8 mouse cellular contexts compared by ENCODE assay signal in the genomic region with DNA sequence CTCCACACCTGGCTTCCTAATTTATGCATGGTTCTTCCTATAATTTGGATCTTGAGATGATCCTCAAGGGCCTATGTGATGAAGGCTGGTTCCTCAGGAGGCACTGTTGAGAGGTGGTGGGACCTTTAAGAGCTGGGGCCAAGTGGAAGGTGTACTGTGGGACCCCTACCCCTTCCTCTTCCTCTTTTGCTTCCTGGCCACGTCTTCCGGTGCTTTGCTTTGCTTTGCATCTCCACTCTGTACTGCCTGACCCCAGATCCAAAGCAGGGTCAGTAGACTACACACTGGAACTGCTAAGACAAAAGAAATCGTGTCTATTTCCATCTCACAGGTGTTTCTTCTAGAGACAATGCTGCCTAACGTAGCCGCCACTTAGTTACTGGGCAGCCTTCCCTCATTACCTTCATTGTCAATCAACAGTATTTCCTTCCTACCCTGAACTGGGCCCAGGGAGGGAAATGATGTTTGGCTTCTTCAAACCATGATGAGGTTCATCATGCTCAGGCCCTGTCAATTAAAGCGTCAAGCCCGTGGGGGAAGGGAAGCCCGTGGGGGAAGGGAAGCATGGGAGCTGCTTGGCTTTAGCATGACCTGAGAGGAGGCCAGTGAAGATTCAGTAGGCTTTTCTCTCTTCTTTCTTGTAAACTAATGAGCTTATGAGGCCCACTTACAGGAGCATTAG. TPM values are rescaled to one million over a fixed set of nuclear protein-coding genes. Genes with fewer than 3 reads are reported as not detected.
DNase-seq lines count a peak whose midpoint lies in the region; ATAC-seq and TF ChIP-seq lines count a peak whose summit lies in the region.

No protein-coding gene starts in this region.

- no peak overlapping the region for H3K4me3 ChIP-seq in lung, adult 2 months (replicated peaks; ENCODE audit: extremely low read depth, low read depth, low read length)
- H3K4me3 ChIP-seq in hindbrain, embryonic 13.5 days: peak overlapping the region; percentile 95
- peak overlapping the region; percentile 95 for H3K4me3 ChIP-seq in myocyte

- no peak for TF ChIP-seq CTCF in lung, adult 2 months (IDR thresholded peaks at IDR 0.05; ENCODE audit: insufficient read depth, low read length)

- no peaks in the 10 kb centered on the region for H3K9me3 ChIP-seq in hindbrain, embryonic 13.5 days

- no peaks in the 10 kb centered on the region for H3K27me3 ChIP-seq in hindbrain, embryonic 13.5 days
- no peaks in the 10 kb centered on the region for H3K27me3 ChIP-seq in myocyte (ENCODE audit: control insufficient read depth, insufficient read depth, insufficient read length)

- 38% methylated on average over 8 of the region's 8 CpGs for WGBS in lung, adult 2 months
- 37% methylated on average over 8 of the region's 8 CpGs for WGBS in hindbrain, embryonic 13.5 days

- H3K4me1 ChIP-seq in lung, adult 2 months (ENCODE audit: control insufficient read depth, insufficient read depth, low read length): peaks cover 9% of the 10 kb centered on the region; the same call in 1 of the 2 replicates
- peaks cover 24% of the 10 kb centered on the region for H3K4me1 ChIP-seq in hindbrain, embryonic 13.5 days (replicated peaks)

- peak; percentile 54 for DNase-seq in lung, postnatal 10 days
- DNase-seq in lung, adult 2 months: no peak
- DNase-seq in embryo, embryonic 10 days (ENCODE audit: low spot score): peak; percentile 49
- DNase-seq in ovary, adult 18-20 months (ENCODE audit: low spot score): no peak
- no peak for DNase-seq in c-Kit-positive CD71-positive TER-119-positive erythroid progenitor cells, embryonic 14.5 days (ENCODE audit: low spot score)
- DNase-seq in urinary bladder, postnatal 25 days (ENCODE audit: low spot score): no peak

- H3ac ChIP-seq in myocyte (ENCODE audit: control insufficient read depth, insufficient read length): no peak overlapping the region

- H3K27ac ChIP-seq in hindbrain, embryonic 13.5 days: peak overlapping the region; percentile 99

- H3K9ac ChIP-seq in hindbrain, embryonic 13.5 days: peak overlapping the region; percentile 100

- no peak for TF ChIP-seq POLR2A in lung, adult 2 months (IDR thresholded peaks at IDR 0.05; ENCODE audit: borderline replicate concordance, extremely low read depth, low read depth, low read length)
- TF ChIP-seq POLR2A in myocyte (IDR thresholded peaks at IDR 0.05; ENCODE audit: insufficient read length, low read depth): peak; percentile 16

- H3K4me2 ChIP-seq in hindbrain, embryonic 13.5 days: peak overlapping the region; percentile 69
- peak overlapping the region; percentile 78 for H3K4me2 ChIP-seq in myocyte (ENCODE audit: low read depth)

- ATAC-seq in hindbrain, embryonic 13.5 days (ENCODE audit: low FRiP score): peak; percentile 1; the same call in 1 of the 2 replicates

- H3K36me3 ChIP-seq in hindbrain, embryonic 13.5 days: no peaks in the 10 kb centered on the region; the same call in 1 of the 2 replicates
- H3K36me3 ChIP-seq in myocyte (ENCODE audit: control insufficient read depth, insufficient read depth): no peaks in the 10 kb centered on the region

- H3K79me2 ChIP-seq in myocyte (ENCODE audit: control insufficient read depth, insufficient read depth): peaks cover 11% of the 10 kb centered on the region

TF ChIP-seq in myocyte, 11 proteins besides CTCF, POLR2A, EP300 and RAD21:
- TF ChIP-seq CEBPB (IDR thresholded peaks at IDR 0.05; ENCODE audit: insufficient read depth, poor library complexity, severe bottlenecking) (no peak), MAX (IDR thresholded peaks at IDR 0.05; ENCODE audit: low read depth) (no peak), TCF12 (IDR thresholded peaks at IDR 0.05; ENCODE audit: insufficient read depth, poor library complexity, severe bottlenecking) (no peak), USF1 (IDR thresholded peaks at IDR 0.05; ENCODE audit: low read depth) (no peak), SRF (IDR thresholded peaks at IDR 0.05; ENCODE audit: control insufficient read depth, insufficient read length, low read depth) (no peak), REST (IDR thresholded peaks at IDR 0.05; ENCODE audit: insufficient read depth, insufficient read length) (no peak), TCF3 (IDR thresholded peaks at IDR 0.05; ENCODE audit: insufficient read length, low read depth) (no peak), E2F4 (IDR thresholded peaks at IDR 0.05; ENCODE audit: insufficient read depth) (no peak), POLR2AphosphoS2 (IDR thresholded peaks at IDR 0.05; ENCODE audit: insufficient read length, low read depth) (no peak), MYOD1 (IDR thresholded peaks at IDR 0.05; ENCODE audit: control insufficient read depth in 1 of 3, insufficient read length in 2 of 3, low read depth in 2 of 3) (no peak), MYOG (IDR thresholded peaks at IDR 0.05; ENCODE audit: control insufficient read depth in 1 of 3, insufficient read depth in 1 of 3, insufficient read length in 2 of 3, low read depth in 2 of 3) (no peak)

RNA-seq across cellular contexts. Expression of a gene that starts 2.9 kb away (rescaled TPM):
- polyA plus RNA-seq in lung, adult 2 months (2012; rRNA removed): 76.1 and 85.7 TPM in 2 replicates
- polyA plus RNA-seq in hindbrain, embryonic 13.5 days (2015; fragmentation: Nextera tagmentation; extraction: Ambion mirVana): 5,412 and 5,881 TPM in 2 replicates
- polyA plus RNA-seq in myocyte (2012; fragmentation: generic; extraction: Trizol): 6,677 TPM

RNA-seq across cellular contexts. Expression of a gene that starts 55.9 kb away (rescaled TPM):
- 108 and 150 TPM in 2 replicates for polyA plus RNA-seq in lung, adult 2 months (2012; rRNA removed)
- polyA plus RNA-seq in hindbrain, embryonic 13.5 days (2015; fragmentation: Nextera tagmentation; extraction: Ambion mirVana): 27.0 and 29.3 TPM in 2 replicates
- 110 TPM for polyA plus RNA-seq in myocyte (2012; fragmentation: generic; extraction: Trizol)

Comparison
In these comparisons a context has a peak if more than half of its experiments do, and no peak if none do; other contexts are left out.
1. DNase-seq: peak in lung, postnatal 10 days (single experiment) and embryo, embryonic 10 days (single experiment); none in lung, adult 2 months (single experiment), ovary, adult 18-20 months (single experiment), c-Kit-positive CD71-positive TER-119-positive erythroid progenitor cells, embryonic 14.5 days (single experiment) and urinary bladder, postnatal 25 days (single experiment).
2. RNA of a gene that starts 2.9 kb away (polyA plus RNA-seq): 6,677 TPM in myocyte (single experiment) and 5,412 to 5,881 TPM in hindbrain, embryonic 13.5 days; 76.1 to 85.7 TPM in lung, adult 2 months; every median in the first group is over 10 times any median in the second.